Mouse (Mus musculus): ENCODE results near the gene Rbfox1.

DNA sequence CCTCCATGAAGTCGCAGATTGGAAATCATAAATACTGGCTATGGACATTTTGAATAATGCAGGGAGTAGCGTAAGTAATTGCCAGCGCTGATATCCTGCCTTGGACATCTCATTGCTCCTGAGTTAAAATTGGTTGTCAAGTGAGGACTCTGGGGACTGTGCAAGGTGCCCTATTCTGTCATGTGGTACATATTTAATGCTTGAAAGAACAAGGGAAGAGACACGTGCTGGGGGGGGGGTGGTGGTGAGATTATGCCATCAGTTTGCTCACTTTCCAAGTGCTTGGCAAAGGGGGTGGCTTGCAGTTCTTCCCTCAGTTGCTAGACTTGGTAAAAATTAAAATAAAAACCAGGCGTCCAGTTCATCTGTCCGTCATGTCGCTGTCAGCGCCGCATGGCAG is 462.9 kb downstream of the Rbfox1 start:
- no peak for TF ChIP-seq CTCF (IDR thresholded peaks at IDR 0.05; ENCODE audit: low read depth, low read length)
- TF ChIP-seq POLR2A (IDR thresholded peaks at IDR 0.05; ENCODE audit: extremely low read depth, insufficient read depth, low read length): no peak
